Mouse (Mus musculus) liver, adult 2 months (tissue): ENCODE results near the gene 1700016D06Rik. TPM values are rescaled to one million over a fixed set of nuclear protein-coding genes. Genes with fewer than 3 reads are reported as not detected.

Experiments used
- DNase-seq: peaks from one replicate; pipeline ENCODE4 v3.0.0-alpha.2; 2011; ENCODE audit warnings: low read depth, low spot score; ENCODE audit errors: extremely low read depth
- H3K27ac ChIP-seq: fragments of 200-500 bp; replicated peaks from 2 replicates; pipeline ENCODE4 v1.5.1; 2012; ENCODE audit warnings: low read depth, mild to moderate bottlenecking, control low read depth, inconsistent platforms, low read length; ENCODE audit not compliant: insufficient read depth
- H3K27me3 ChIP-seq: fragments of 200-500 bp; 2 replicates; pipeline ENCODE4 v1.6.1; 2012; ENCODE audit warnings: mild to moderate bottlenecking, moderate library complexity, low read length, inconsistent platforms; ENCODE audit not compliant: control insufficient read depth, insufficient read depth
- H3K36me3 ChIP-seq: fragments of 200-500 bp; 2 replicates; pipeline ENCODE4 v1.6.1; 2012; ENCODE audit warnings: low read length, inconsistent platforms; ENCODE audit not compliant: control insufficient read depth, insufficient read depth
- H3K4me1 ChIP-seq: fragments of 200-500 bp; 2 replicates; pipeline ENCODE4 v1.6.1; 2011; ENCODE audit warnings: low read length; ENCODE audit not compliant: control insufficient read depth, insufficient read depth
- H3K4me3 ChIP-seq: fragments of 200-500 bp; 2 replicates; pipeline ENCODE4 v1.5.1; 2011; ENCODE audit warnings: low read depth, mild to moderate bottlenecking, control low read depth, low read length, moderate library complexity; ENCODE audit not compliant: insufficient read depth
- H3K79me2 ChIP-seq: fragments of 200-500 bp; 2 replicates; pipeline ENCODE4 v1.6.1; 2012; ENCODE audit warnings: inconsistent platforms, mild to moderate bottlenecking, low read length, moderate library complexity; ENCODE audit not compliant: control insufficient read depth, insufficient read depth
- H3K9ac ChIP-seq: fragments of 200-500 bp; 2 replicates; pipeline ENCODE4 v1.6.1; 2012; ENCODE audit warnings: low read depth, mild to moderate bottlenecking, control low read depth, inconsistent platforms, low read length
- CTCF ChIP-seq: fragments of 200-500 bp; IDR thresholded peaks from 2 replicates; pipeline ENCODE4 v1.5.1; 2011; ENCODE audit warnings: low read depth, low read length, control low read depth
- POLR2A ChIP-seq: fragments of 200-500 bp; IDR thresholded peaks from 2 replicates; pipeline ENCODE4 v1.6.1; 2011; ENCODE audit warnings: low read length, control low read depth; ENCODE audit not compliant: insufficient read depth; ENCODE audit errors: extremely low read depth
- WGBS: fragments of 180-500 bp; shearing (Covaris S2); methylation state at CpG from one replicate; pipeline ENCODE4 v1.1.7; 2018; 5-methylcytosine and 5-hydroxymethylcytosine counted together
- polyA plus RNA-seq: library from polyadenylated mRNA; depleted of rRNA; stranded (reverse); fragments of >200 nt; gene quantifications from 2 replicates; pipeline ENCODE4 v1.2.3, GENCODE M21; 2012
- total RNA-seq: library from RNA; depleted of rRNA; stranded (reverse); fragments of >200 nt; gene quantifications from 2 replicates; pipeline ENCODE4 v1.2.3, GENCODE M21; 2014

The 1700016D06Rik gene
- total and polyA plus RNA-seq, 2 experiments, result not detected

GRCm38 (mm10) chr8:11707701-11708100 is 6.8 kb upstream of the 1700016D06Rik start:
- DNase-seq, result no peak
- no peak for TF ChIP-seq CTCF
- Histone ChIP-seq H3K27me3 (no peaks in the 10 kb centered on the region), H3K9ac (no peak overlapping the region), H3K4me3 (no peak overlapping the region), H3K79me2 (no peaks in the 10 kb centered on the region), H3K27ac (no peak overlapping the region), H3K4me1 (peaks cover 5% of the 10 kb centered on the region), H3K36me3 (no peaks in the 10 kb centered on the region)
- 72% methylated on average over 3 of the region's 3 CpGs for WGBS

- DNase-seq, result no peak
- no peak for TF ChIP-seq CTCF
- TF ChIP-seq POLR2A, result no peak
- WGBS, result 84% methylated on average over 12 of the region's 12 CpGs
- Histone ChIP-seq H3K4me1 (peaks cover 6% of the 10 kb centered on the region), H3K27me3 (no peaks in the 10 kb centered on the region), H3K9ac (no peak overlapping the region), H3K4me3 (no peak overlapping the region), H3K27ac (no peak overlapping the region), H3K36me3 (no peaks in the 10 kb centered on the region), H3K79me2 (no peaks in the 10 kb centered on the region)
Measured at GRCm38 (mm10) chr8:11705818-11706217, 5.0 kb upstream of the 1700016D06Rik start.

- TF ChIP-seq CTCF (no peak), POLR2A (no peak)
- H3K4me3 ChIP-seq, result no peak overlapping the region
- H3K27ac ChIP-seq, result no peak overlapping the region
- peaks cover 4% of the 10 kb centered on the region for H3K4me1 ChIP-seq
- DNase-seq, result no peak
- no peaks in the 10 kb centered on the region for H3K36me3 ChIP-seq
- H3K27me3 ChIP-seq, result no peaks in the 10 kb centered on the region
- no peaks in the 10 kb centered on the region for H3K79me2 ChIP-seq
- no peak overlapping the region for H3K9ac ChIP-seq
- WGBS, result 63% methylated on average over 6 of the region's 6 CpGs
Measured at GRCm38 (mm10) chr8:11704716-11705420, 4.0 kb upstream of the 1700016D06Rik start.

GRCm38 (mm10) chr8:11703789-11704188 is 2.9 kb upstream of the 1700016D06Rik start:
- 92% methylated on average over 5 of the region's 5 CpGs for WGBS
- Histone ChIP-seq H3K27me3 (no peaks in the 10 kb centered on the region), H3K79me2 (no peaks in the 10 kb centered on the region), H3K4me3 (no peak overlapping the region), H3K27ac (no peak overlapping the region), H3K4me1 (peaks cover 4% of the 10 kb centered on the region), H3K9ac (no peak overlapping the region), H3K36me3 (no peaks in the 10 kb centered on the region)
- DNase-seq, result no peak
- TF ChIP-seq POLR2A (no peak), CTCF (no peak)

GRCm38 (mm10) chr8:11701428-11701827 is 565 bp upstream of the 1700016D06Rik start:
- TF ChIP-seq POLR2A (no peak), CTCF (no peak)
- Histone ChIP-seq H3K9ac (no peak overlapping the region), H3K27ac (no peak overlapping the region), H3K4me1 (peaks cover 4% of the 10 kb centered on the region), H3K79me2 (no peaks in the 10 kb centered on the region), H3K4me3 (no peak overlapping the region), H3K27me3 (no peaks in the 10 kb centered on the region), H3K36me3 (no peaks in the 10 kb centered on the region)
- 46% methylated on average over 6 of the region's 6 CpGs for WGBS
- DNase-seq, result peak; percentile 23
